In the genomic region with DNA sequence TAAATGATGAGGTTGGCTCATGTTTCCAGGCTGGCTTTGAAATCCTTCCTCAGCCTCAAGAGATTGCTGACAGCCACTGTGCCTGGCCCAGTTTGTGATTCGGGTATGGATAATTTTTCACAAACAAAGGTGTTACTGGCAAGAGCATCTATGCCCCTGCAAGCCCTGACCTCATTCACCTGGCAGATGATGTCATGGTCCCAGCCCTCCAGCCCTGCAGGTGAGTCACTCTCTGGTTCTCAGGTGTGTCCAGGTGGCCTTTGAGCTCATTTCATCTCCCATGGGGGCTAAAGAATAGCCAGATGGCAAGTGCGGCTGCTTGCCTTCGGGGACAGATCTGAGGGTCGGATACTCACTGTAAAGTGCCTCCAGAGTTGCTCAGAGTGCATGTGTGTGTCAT, we compare ENCODE assay signal across 14 mouse cellular contexts. TPM values are rescaled to one million over a fixed set of nuclear protein-coding genes. Genes with fewer than 3 reads are reported as not detected.
DNase-seq lines count a peak whose midpoint lies in the region; ATAC-seq lines count a peak whose summit lies in the region.
"Had no signal": no experiment of that assay in that cellular context is flagged by ENCODE, and none has a peak within 500 bp of the region (broad histone marks: within the 10 kb centered on the region; RNA-seq: fewer than 3 reads in every experiment).

No protein-coding gene starts in this region.

- DNase-seq in cerebellum, adult 11-12 months = peak; percentile 4
- no peak for DNase-seq in cerebellum, adult 8-10 months
- DNase-seq in cerebellum, adult 9-11 months = peak; percentile 46
- peak; percentile 49 for DNase-seq in urinary bladder, postnatal 14 days (ENCODE audit: low spot score)
- no peak for DNase-seq in urinary bladder, adult 2 months (ENCODE audit: low spot score)
- DNase-seq: adrenal gland, adult 8-10 months; adrenal gland, postnatal 25 days; cerebellum, adult 11 months; embryo, embryonic 11 days; gastrocnemius, postnatal 10 days; kidney, adult 2 months had no signal

- ATAC-seq in cerebellum, adult (ENCODE audit: insufficient number of reproducible peaks, low FRiP score, low TSS enrichment) = no peak
- ATAC-seq: activated CD4-positive, CD25-positive, alpha-beta regulatory T cell, adult 4 months; forebrain, embryonic 15.5 days had no signal

RNA-seq across cellular contexts. Expression of a gene that starts 8.2 kb away (rescaled TPM):
- 89.0 and 90.9 TPM in 2 replicates for polyA plus RNA-seq in urinary bladder, adult 2 months (2012; rRNA removed)

Comparison
In these comparisons a context has a peak if more than half of its experiments do, and no peak if none do; other contexts are left out.
1. DNase-seq: peak in cerebellum, adult 11-12 months (single experiment), cerebellum, adult 9-11 months (single experiment) and urinary bladder, postnatal 14 days (single experiment); none in cerebellum, adult 8-10 months (single experiment) and urinary bladder, adult 2 months (single experiment).